Comparison of ENCODE assay signal across 23 mouse cellular contexts in the genomic region with DNA sequence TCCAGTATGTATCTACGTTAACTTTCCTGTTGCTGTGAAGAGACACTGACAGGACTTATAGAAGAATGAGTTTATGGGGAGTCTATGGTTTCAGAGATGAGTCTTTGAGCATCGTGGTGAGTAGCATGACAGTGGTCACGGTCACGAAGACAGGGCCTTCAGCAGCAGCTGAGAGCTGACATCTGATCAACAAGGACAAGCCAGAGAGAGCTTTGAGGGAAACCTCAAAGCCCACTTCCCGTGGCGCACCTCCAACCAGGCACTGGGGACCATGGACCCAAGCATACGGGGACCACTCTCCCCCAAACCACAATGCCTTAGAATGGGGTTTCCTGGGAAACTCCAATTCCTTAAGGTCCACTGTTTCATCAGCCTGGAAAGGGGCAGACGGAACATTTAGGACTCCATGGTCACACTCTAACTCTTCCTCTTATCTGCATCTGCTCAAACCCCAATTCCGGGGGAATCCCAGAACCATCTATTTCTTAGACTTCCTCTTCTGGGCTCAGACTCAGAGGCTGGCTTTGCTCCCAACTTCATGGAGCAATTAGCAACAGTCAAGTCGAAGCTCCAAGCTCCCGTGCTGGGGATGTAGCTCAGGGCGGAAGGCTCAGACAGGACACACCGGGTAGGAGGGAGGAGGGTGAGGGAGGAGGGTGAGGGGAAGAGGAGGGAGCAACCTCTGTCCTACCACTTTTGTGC. TPM values are rescaled to one million over a fixed set of nuclear protein-coding genes. Genes with fewer than 3 reads are reported as not detected.
DNase-seq lines count a peak whose midpoint lies in the region; ATAC-seq and TF ChIP-seq lines count a peak whose summit lies in the region.
"Had no signal": no experiment of that assay in that cellular context is flagged by ENCODE, and none has a peak within 500 bp of the region (broad histone marks: within the 10 kb centered on the region; RNA-seq: fewer than 3 reads in every experiment).

No protein-coding gene starts in this region.

- H3K27ac ChIP-seq in CH12.LX (ENCODE audit: insufficient read depth, low read depth): no peak overlapping the region
- H3K27ac ChIP-seq in layer of hippocampus, adult 2 months: no peak overlapping the region
- H3K27ac ChIP-seq: embryonic facial prominence, embryonic 12.5 days; heart, embryonic 10.5 days; hindbrain, embryonic 10.5 days; liver, embryonic 13.5 days; neural tube, embryonic 15.5 days; stomach, embryonic 15.5 days had no signal

- peaks cover 9% of the 10 kb centered on the region for H3K9me3 ChIP-seq in CH12.LX (replicated peaks; ENCODE audit: low read length)
- H3K9me3 ChIP-seq: neural tube, embryonic 15.5 days; stomach, embryonic 15.5 days had no signal

- no peak overlapping the region for H3K4me2 ChIP-seq in CH12.LX (ENCODE audit: insufficient read depth, low read depth, poor library complexity, severe bottlenecking)
- H3K4me2 ChIP-seq: embryonic facial prominence, embryonic 12.5 days; liver, embryonic 13.5 days; midbrain, embryonic 11.5 days; neural tube, embryonic 15.5 days; stomach, embryonic 15.5 days had no signal

- dilution Hi-C loops in CH12.LX (cut with MboI; ENCODE audit: extremely low pct_ligation_motif_present, extremely low pct_unique_long_range_greater_than_20kb, low sequenced_read_pairs): no loop called here

- no peaks in the 10 kb centered on the region for H3K27me3 ChIP-seq in CH12.LX (replicated peaks)
- H3K27me3 ChIP-seq: embryonic facial prominence, embryonic 12.5 days; liver, embryonic 13.5 days; neural tube, embryonic 15.5 days; stomach, embryonic 15.5 days had no signal

- in situ Hi-C loops in CH12.LX (cut with MboI; ENCODE audit: low pct_ligation_motif_present, low pct_unique_long_range_greater_than_20kb, low sequenced_read_pairs): no loop called here

- H3K79me2 ChIP-seq in CH12.LX (replicated peaks; ENCODE audit: control insufficient read depth, extremely low read depth, insufficient read depth, poor library complexity, severe bottlenecking): no peaks in the 10 kb centered on the region

- no peak for TF ChIP-seq POLR2A in CH12.LX (IDR thresholded peaks at IDR 0.05; ENCODE audit: low read depth, low read length)

- no peak overlapping the region for H3K9ac ChIP-seq in CH12.LX (ENCODE audit: insufficient read depth, low read depth)
- H3K9ac ChIP-seq: embryonic facial prominence, embryonic 12.5 days; liver, embryonic 13.5 days; neural tube, embryonic 15.5 days; stomach, embryonic 15.5 days had no signal

- no peak overlapping the region for H3K4me3 ChIP-seq in CH12.LX (replicated peaks in 1 of 3; ENCODE audit: low read depth in 2 of 3, low read length in 2 of 3, poor library complexity in 1 of 3)
- no peak overlapping the region for H3K4me3 ChIP-seq in layer of hippocampus, adult 2 months
- H3K4me3 ChIP-seq: embryonic facial prominence, embryonic 12.5 days; heart, embryonic 10.5 days; hindbrain, embryonic 10.5 days; liver, embryonic 13.5 days; neural tube, embryonic 15.5 days; stomach, embryonic 15.5 days had no signal

- H3K4me1 ChIP-seq in CH12.LX (ENCODE audit: control insufficient read depth in 1 of 2, insufficient read depth in 2 of 2): peaks cover 6 to 46% of the 10 kb centered on the region in 2 experiments

- peak; percentile 62 for TF ChIP-seq EP300 in CH12.LX (IDR thresholded peaks at IDR 0.05; ENCODE audit: low read length)

- peak; percentile 18 to 29; a peak in 2 of 4 replicates for ATAC-seq in hematopoietic stem cell, adult 5-6 weeks (replicated peaks in 1 of 2; ENCODE audit: insufficient read depth in 1 of 2, low FRiP score in 2 of 2, low TSS enrichment in 1 of 2, low read depth in 1 of 2, poor library complexity in 2 of 2, severe bottlenecking in 2 of 2)
- peak; percentile 7; the same call in 1 of the 2 replicates for ATAC-seq in monocyte, adult 5-6 weeks (replicated peaks; ENCODE audit: insufficient number of reproducible peaks, low FRiP score, low TSS enrichment, poor library complexity, severe bottlenecking)
- ATAC-seq: CD4-positive, CD25-positive, alpha-beta regulatory T cell, adult 4 months; hindbrain, embryonic 16.5 days; intestine, postnatal 0 days had no signal

- peaks cover 0 to 4% of the 10 kb centered on the region in 2 experiments for H3K36me3 ChIP-seq in CH12.LX (replicated peaks in 1 of 2; ENCODE audit: control insufficient read depth in 1 of 2, insufficient read depth in 1 of 2, low read length in 1 of 2)
- H3K36me3 ChIP-seq: embryonic facial prominence, embryonic 12.5 days; heart, embryonic 10.5 days; hindbrain, embryonic 10.5 days; liver, embryonic 13.5 days; neural tube, embryonic 15.5 days; stomach, embryonic 15.5 days had no signal

- no peak for TF ChIP-seq CTCF in CH12.LX (conservative IDR thresholded peaks at IDR 0.05 in 1 of 2, IDR thresholded peaks at IDR 0.05 in 1 of 2; ENCODE audit: low read depth in 2 of 2, low read length in 2 of 2)
- no peak for TF ChIP-seq CTCF in layer of hippocampus, adult 2 months (conservative IDR thresholded peaks at IDR 0.05)

- DNase-seq in heart, adult 11 months: peak; percentile 96
- DNase-seq in heart, postnatal 4 days: no peak
- peak; percentile 69 for DNase-seq in CH12.LX (ENCODE audit: extremely low read depth)
- DNase-seq in lung, postnatal 36 days: no peak
- DNase-seq in right cerebral cortex, adult 18-20 months: no peak
- no peak for DNase-seq in layer of hippocampus, adult 2 months (ENCODE audit: low spot score in 2 of 2)
- DNase-seq: cerebellum, adult 18-20 months; cerebellum, postnatal 14 days; gastrocnemius, postnatal 36 days; liver, embryonic 13.5 days; lung, adult 2 months; thymus, adult 18-20 months had no signal

- TF ChIP-seq RAD21 in CH12.LX (IDR thresholded peaks at IDR 0.05; ENCODE audit: low read depth, low read length): no peak

TF ChIP-seq in CH12.LX, 34 proteins besides CTCF, POLR2A, EP300 and RAD21:
- peak; percentile 29; the same call in 1 of the 2 replicates for TF ChIP-seq BHLHE40 (IDR thresholded peaks at IDR 0.05; ENCODE audit: low read depth, low read length)
- TF ChIP-seq ZNF384 (IDR thresholded peaks at IDR 0.05; ENCODE audit: low read depth, low read length): 0 out of 2 replicates have a peak, but pooled peaks have one; percentile 6
- no peak for TF ChIP-seq NELFE (IDR thresholded peaks at IDR 0.05; ENCODE audit: low read depth, low read length)

RNA-seq across cellular contexts. Expression of a gene that starts 7.8 kb away (rescaled TPM):
- 100 to 1,000 TPM; 180 to 221 TPM for total RNA-seq in heart, postnatal 4 days (2021)
- total RNA-seq in CH12.LX (2012; rRNA removed): 18.0 and 20.3 TPM in 2 replicates
- 9.3 and 12.6 TPM in 2 replicates for total RNA-seq in CH12.LX (2014; rRNA removed)
- polyA plus RNA-seq in CH12.LX (2012; ENCODE audit: insufficient read length, low read depth): 41.7 and 44.0 TPM in 2 replicates
- total RNA-seq in hematopoietic stem cell, adult 5-6 weeks (2017): 15.3 and 26.8 TPM in 2 replicates
- total RNA-seq in monocyte, adult 5-6 weeks (2017): 36.6 to 109 TPM (median 73.7 TPM) in 3 replicates
- total RNA-seq in layer of hippocampus, adult 2 months (2021): 10 to 100 TPM; 64.7 to 65.3 TPM

RNA-seq across cellular contexts. Expression of a gene that starts 28.6 kb away (rescaled TPM):
- 10 to 100 TPM; 24.1 to 26.0 TPM for total RNA-seq in heart, postnatal 4 days (2021)
- 5.3 and 6.0 TPM in 2 replicates for total RNA-seq in CH12.LX (2012; rRNA removed)
- total RNA-seq in CH12.LX (2014; rRNA removed): 2.2 and 2.8 TPM in 2 replicates
- 5.8 and 6.2 TPM in 2 replicates for polyA plus RNA-seq in CH12.LX (2012; ENCODE audit: insufficient read length, low read depth)
- total RNA-seq in hematopoietic stem cell, adult 5-6 weeks (2017): 13.3 and 23.4 TPM in 2 replicates
- 30.0 to 63.8 TPM (median 35.3 TPM) in 3 replicates for total RNA-seq in monocyte, adult 5-6 weeks (2017)
- total RNA-seq in layer of hippocampus, adult 2 months (2021): 100 to 1,000 TPM; 107 to 115 TPM

Comparison
In these comparisons a context has a peak if more than half of its experiments do, and no peak if none do; other contexts are left out.
1. DNase-seq: peak in heart, adult 11 months (single experiment) and CH12.LX (single experiment); none in heart, postnatal 4 days (single experiment), lung, postnatal 36 days (single experiment), right cerebral cortex, adult 18-20 months (single experiment) and layer of hippocampus, adult 2 months (0 of 2).